15 mouse cellular contexts compared by ENCODE assay signal in the genomic region with DNA sequence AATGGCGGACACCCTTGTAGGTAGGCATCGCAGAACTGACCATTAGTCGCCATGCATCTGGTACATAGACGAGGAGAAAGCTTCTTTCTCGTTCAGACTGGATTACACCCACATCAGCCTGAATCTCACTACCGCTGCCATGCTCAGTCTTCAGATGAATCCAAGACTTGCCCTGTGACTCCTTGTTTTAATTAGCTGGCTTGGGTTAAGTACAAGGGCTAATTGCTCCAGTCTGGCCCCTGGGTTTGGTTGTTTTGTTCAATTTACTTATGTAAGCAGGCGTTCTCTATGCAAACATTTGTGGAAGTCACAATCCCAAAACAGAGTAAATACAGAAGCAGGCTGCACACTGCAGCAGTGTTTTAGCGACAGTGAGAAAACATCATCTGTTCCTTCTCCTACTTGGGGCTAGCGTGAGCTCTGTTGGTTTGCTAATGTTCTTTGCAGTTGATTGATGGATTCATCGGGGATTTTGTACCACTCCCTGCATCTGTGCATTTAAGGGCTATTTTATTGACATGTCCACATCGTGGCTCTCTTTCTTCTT.
DNase-seq lines count a peak whose midpoint lies in the region; ATAC-seq lines count a peak whose summit lies in the region.
"Had no signal": no experiment of that assay in that cellular context is flagged by ENCODE, and none has a peak within 500 bp of the region (broad histone marks: within the 10 kb centered on the region; RNA-seq: fewer than 3 reads in every experiment).

No protein-coding gene starts in this region.

- H3K4me3 ChIP-seq in embryonic facial prominence, embryonic 11.5 days (ENCODE audit: low read depth, low read length) = no peak overlapping the region
- H3K4me3 ChIP-seq in hindbrain, embryonic 10.5 days = no peak overlapping the region
- H3K4me3 ChIP-seq in midbrain, embryonic 15.5 days = no peak overlapping the region
- H3K4me3 ChIP-seq: gastrocnemius, adult 2 months; liver, embryonic 15.5 days had no signal

- H3K4me1 ChIP-seq in embryonic facial prominence, embryonic 11.5 days (ENCODE audit: control insufficient read depth, insufficient read depth, low read length) = no peaks in the 10 kb centered on the region
- H3K4me1 ChIP-seq in hindbrain, embryonic 10.5 days (replicated peaks) = peaks cover 58% of the 10 kb centered on the region
- peaks cover 53% of the 10 kb centered on the region for H3K4me1 ChIP-seq in midbrain, embryonic 15.5 days
- H3K4me1 ChIP-seq: liver, embryonic 15.5 days had no signal

- 29% methylated on average over 11 of the region's 11 CpGs for WGBS in embryonic facial prominence, embryonic 11.5 days
- 55% methylated on average over 11 of the region's 11 CpGs for WGBS in hindbrain, embryonic 10.5 days
- WGBS in midbrain, embryonic 15.5 days = 56% methylated on average over 11 of the region's 11 CpGs

- no peaks in the 10 kb centered on the region for H3K9me3 ChIP-seq in embryonic facial prominence, embryonic 11.5 days (replicated peaks; ENCODE audit: control insufficient read depth, low read length)
- no peaks in the 10 kb centered on the region for H3K9me3 ChIP-seq in hindbrain, embryonic 10.5 days
- no peaks in the 10 kb centered on the region for H3K9me3 ChIP-seq in midbrain, embryonic 15.5 days
- H3K9me3 ChIP-seq: liver, embryonic 15.5 days had no signal

- no peaks in the 10 kb centered on the region for H3K27me3 ChIP-seq in embryonic facial prominence, embryonic 11.5 days (ENCODE audit: control insufficient read depth, insufficient read depth, low read length)
- no peaks in the 10 kb centered on the region for H3K27me3 ChIP-seq in hindbrain, embryonic 10.5 days (ENCODE audit: insufficient read depth, poor library complexity, severe bottlenecking)
- H3K27me3 ChIP-seq in midbrain, embryonic 15.5 days (replicated peaks) = no peaks in the 10 kb centered on the region
- H3K27me3 ChIP-seq: liver, embryonic 15.5 days had no signal

- no peak overlapping the region for H3K9ac ChIP-seq in embryonic facial prominence, embryonic 11.5 days (replicated peaks; ENCODE audit: low read length)
- H3K9ac ChIP-seq in midbrain, embryonic 15.5 days = no peak overlapping the region
- H3K9ac ChIP-seq: liver, embryonic 15.5 days had no signal

- no peaks in the 10 kb centered on the region for H3K36me3 ChIP-seq in embryonic facial prominence, embryonic 11.5 days (replicated peaks; ENCODE audit: control insufficient read depth, insufficient read depth, low read depth, low read length)
- H3K36me3 ChIP-seq in hindbrain, embryonic 10.5 days = no peaks in the 10 kb centered on the region
- H3K36me3 ChIP-seq in midbrain, embryonic 15.5 days (replicated peaks) = no peaks in the 10 kb centered on the region
- H3K36me3 ChIP-seq: liver, embryonic 15.5 days had no signal

- no peak overlapping the region for H3K4me2 ChIP-seq in embryonic facial prominence, embryonic 11.5 days (ENCODE audit: low read depth, low read length)
- no peak overlapping the region for H3K4me2 ChIP-seq in midbrain, embryonic 15.5 days
- H3K4me2 ChIP-seq: liver, embryonic 15.5 days had no signal

- peak; percentile 53 for DNase-seq in layer of hippocampus, adult 9-11 months
- no peak for DNase-seq in layer of hippocampus, postnatal 36 days
- peak; percentile 54 for DNase-seq in embryonic facial prominence, embryonic 11.5 days (ENCODE audit: low spot score)
- no peak for DNase-seq in hindbrain, embryonic 10.5 days (ENCODE audit: low spot score)
- DNase-seq in c-Kit-positive CD71-positive TER-119-positive erythroid progenitor cells, embryonic 14.5 days (ENCODE audit: low spot score) = no peak
- no peak for DNase-seq in retina, postnatal 1 day
- DNase-seq in gastrocnemius, postnatal 10 days = no peak
- DNase-seq: cerebellum, adult 9-10 months; gastrocnemius, adult 2 months; kidney, adult 9 months; left cerebral cortex, postnatal 4 days; right cerebral cortex, adult 18-20 months; thymus, adult 18-20 months had no signal

- H3K27ac ChIP-seq in embryonic facial prominence, embryonic 11.5 days (replicated peaks; ENCODE audit: low read depth, low read length) = no peak overlapping the region
- H3K27ac ChIP-seq in hindbrain, embryonic 10.5 days = peak overlapping the region; percentile 35; the same call in 1 of the 2 replicates
- peak overlapping the region; percentile 36 for H3K27ac ChIP-seq in midbrain, embryonic 15.5 days
- H3K27ac ChIP-seq: gastrocnemius, adult 2 months; liver, embryonic 15.5 days had no signal

- no peak for ATAC-seq in embryonic facial prominence, embryonic 11.5 days (replicated peaks; ENCODE audit: insufficient number of reproducible peaks, low FRiP score, low TSS enrichment, low read depth)
- no peak for ATAC-seq in midbrain, embryonic 15.5 days (replicated peaks)

Comparison
In these comparisons a context has a peak if more than half of its experiments do, and no peak if none do; other contexts are left out.
1. DNase-seq: peak in layer of hippocampus, adult 9-11 months (single experiment) and embryonic facial prominence, embryonic 11.5 days (single experiment); none in layer of hippocampus, postnatal 36 days (0 of 2), hindbrain, embryonic 10.5 days (single experiment), c-Kit-positive CD71-positive TER-119-positive erythroid progenitor cells, embryonic 14.5 days (single experiment), retina, postnatal 1 day (single experiment) and gastrocnemius, postnatal 10 days (single experiment).